Mouse (Mus musculus): ENCODE data around the gene Scn8a. TPM values are rescaled to one million over a fixed set of nuclear protein-coding genes. Genes with fewer than 3 reads are reported as not detected.

The Scn8a gene
- polyA plus RNA-seq, 1 experiment, result 0.06 TPM

GRCm38 (mm10) chr15:101001685-101002084 lies 132.0 kb downstream of the Scn8a start:
- H3K27ac ChIP-seq (ENCODE audit: insufficient read depth, low read depth, low read length), result no peak overlapping the region
- 44% methylated on average over 1 of the region's 1 CpGs for WGBS
- H3K4me1 ChIP-seq (ENCODE audit: control insufficient read depth, insufficient read depth, insufficient read length, low read length), result peaks cover 4% of the 10 kb centered on the region; the same call in 1 of the 2 replicates
- H3K27me3 ChIP-seq (ENCODE audit: control insufficient read depth, insufficient read depth, low read length), result no peaks in the 10 kb centered on the region
- no peaks in the 10 kb centered on the region for H3K36me3 ChIP-seq (ENCODE audit: control insufficient read depth, insufficient read depth, low read length)
- no peak for TF ChIP-seq CTCF (IDR thresholded peaks at IDR 0.05; ENCODE audit: extremely low read depth, insufficient read length, insufficient replicate concordance, low read depth, low read length)
- no peak for TF ChIP-seq POLR2A (IDR thresholded peaks at IDR 0.05; ENCODE audit: low read depth, low read length)
- H3K4me3 ChIP-seq (ENCODE audit: low read depth, low read length), result no peak overlapping the region

GRCm38 (mm10) chr15:101002466-101002865 lies 132.8 kb downstream of the Scn8a start:
- no peak overlapping the region for H3K27ac ChIP-seq (ENCODE audit: insufficient read depth, low read depth, low read length)
- no peak overlapping the region for H3K4me3 ChIP-seq (ENCODE audit: low read depth, low read length)
- H3K36me3 ChIP-seq (ENCODE audit: control insufficient read depth, insufficient read depth, low read length), result no peaks in the 10 kb centered on the region
- 90% methylated on average over 3 of the region's 3 CpGs for whole genome bisulfite sequencing
- H3K4me1 ChIP-seq (ENCODE audit: control insufficient read depth, insufficient read depth, insufficient read length, low read length), result peaks cover 9% of the 10 kb centered on the region; the same call in 1 of the 2 replicates
- no peak for TF ChIP-seq CTCF (IDR thresholded peaks at IDR 0.05; ENCODE audit: extremely low read depth, insufficient read length, insufficient replicate concordance, low read depth, low read length)
- no peak for TF ChIP-seq POLR2A (IDR thresholded peaks at IDR 0.05; ENCODE audit: low read depth, low read length)
- no peaks in the 10 kb centered on the region for H3K27me3 ChIP-seq (ENCODE audit: control insufficient read depth, insufficient read depth, low read length)

GRCm38 (mm10) chr15:101004538-101004937 lies 134.9 kb downstream of the Scn8a start:
- Histone ChIP-seq H3K4me1 (ENCODE audit: control insufficient read depth, insufficient read depth, insufficient read length, low read length) (peaks cover 9% of the 10 kb centered on the region; the same call in 1 of the 2 replicates), H3K36me3 (ENCODE audit: control insufficient read depth, insufficient read depth, low read length) (no peaks in the 10 kb centered on the region), H3K27me3 (ENCODE audit: control insufficient read depth, insufficient read depth, low read length) (no peaks in the 10 kb centered on the region), H3K4me3 (ENCODE audit: low read depth, low read length) (no peak overlapping the region), H3K27ac (ENCODE audit: insufficient read depth, low read depth, low read length) (no peak overlapping the region)
- WGBS, result 82% methylated on average over 3 of the region's 3 CpGs
- TF ChIP-seq CTCF (IDR thresholded peaks at IDR 0.05; ENCODE audit: extremely low read depth, insufficient read length, insufficient replicate concordance, low read depth, low read length), result no peak
- no peak for TF ChIP-seq POLR2A (IDR thresholded peaks at IDR 0.05; ENCODE audit: low read depth, low read length)

- Histone ChIP-seq H3K36me3 (ENCODE audit: control insufficient read depth, insufficient read depth, low read length) (no peaks in the 10 kb centered on the region), H3K27me3 (ENCODE audit: control insufficient read depth, insufficient read depth, low read length) (no peaks in the 10 kb centered on the region), H3K27ac (ENCODE audit: insufficient read depth, low read depth, low read length) (no peak overlapping the region), H3K4me1 (ENCODE audit: control insufficient read depth, insufficient read depth, insufficient read length, low read length) (peaks cover 9% of the 10 kb centered on the region; the same call in 1 of the 2 replicates), H3K4me3 (ENCODE audit: low read depth, low read length) (no peak overlapping the region)
- whole genome bisulfite sequencing, result 76% methylated on average over 8 of the region's 8 CpGs
- no peak for TF ChIP-seq CTCF (IDR thresholded peaks at IDR 0.05; ENCODE audit: extremely low read depth, insufficient read length, insufficient replicate concordance, low read depth, low read length)
- TF ChIP-seq POLR2A (IDR thresholded peaks at IDR 0.05; ENCODE audit: low read depth, low read length), result no peak
These were observed 136.1 kb downstream of the Scn8a start for GRCm38 (mm10) chr15:101005717-101006116.

GRCm38 (mm10) chr15:101006251-101007040 lies 136.8 kb downstream of the Scn8a start:
- Histone ChIP-seq H3K4me1 (ENCODE audit: control insufficient read depth, insufficient read depth, insufficient read length, low read length) (peaks cover 9% of the 10 kb centered on the region; the same call in 1 of the 2 replicates), H3K27ac (ENCODE audit: insufficient read depth, low read depth, low read length) (peak overlapping the region; percentile 76), H3K4me3 (ENCODE audit: low read depth, low read length) (peak overlapping the region; percentile 57), H3K27me3 (ENCODE audit: control insufficient read depth, insufficient read depth, low read length) (no peaks in the 10 kb centered on the region), H3K36me3 (ENCODE audit: control insufficient read depth, insufficient read depth, low read length) (no peaks in the 10 kb centered on the region)
- no peak for TF ChIP-seq POLR2A (IDR thresholded peaks at IDR 0.05; ENCODE audit: low read depth, low read length)
- no peak for TF ChIP-seq CTCF (IDR thresholded peaks at IDR 0.05; ENCODE audit: extremely low read depth, insufficient read length, insufficient replicate concordance, low read depth, low read length)
- WGBS, result 5% methylated on average over 15 of the region's 15 CpGs

GRCm38 (mm10) chr15:101007236-101007635 lies 137.6 kb downstream of the Scn8a start:
- H3K27ac ChIP-seq (ENCODE audit: insufficient read depth, low read depth, low read length), result no peak overlapping the region
- no peak for TF ChIP-seq POLR2A (IDR thresholded peaks at IDR 0.05; ENCODE audit: low read depth, low read length)
- TF ChIP-seq CTCF (IDR thresholded peaks at IDR 0.05; ENCODE audit: extremely low read depth, insufficient read length, insufficient replicate concordance, low read depth, low read length), result no peak
- H3K36me3 ChIP-seq (ENCODE audit: control insufficient read depth, insufficient read depth, low read length), result no peaks in the 10 kb centered on the region
- no peaks in the 10 kb centered on the region for H3K27me3 ChIP-seq (ENCODE audit: control insufficient read depth, insufficient read depth, low read length)
- no peak overlapping the region for H3K4me3 ChIP-seq (ENCODE audit: low read depth, low read length)
- peaks cover 9% of the 10 kb centered on the region; the same call in 1 of the 2 replicates for H3K4me1 ChIP-seq (ENCODE audit: control insufficient read depth, insufficient read depth, insufficient read length, low read length)
- 75% methylated on average over 7 of the region's 7 CpGs for WGBS

- no peak for TF ChIP-seq CTCF (IDR thresholded peaks at IDR 0.05; ENCODE audit: extremely low read depth, insufficient read length, insufficient replicate concordance, low read depth, low read length)
- no peak for TF ChIP-seq POLR2A (IDR thresholded peaks at IDR 0.05; ENCODE audit: low read depth, low read length)
- Histone ChIP-seq H3K4me3 (ENCODE audit: low read depth, low read length) (no peak overlapping the region), H3K27ac (ENCODE audit: insufficient read depth, low read depth, low read length) (no peak overlapping the region), H3K27me3 (ENCODE audit: control insufficient read depth, insufficient read depth, low read length) (no peaks in the 10 kb centered on the region), H3K36me3 (ENCODE audit: control insufficient read depth, insufficient read depth, low read length) (no peaks in the 10 kb centered on the region), H3K4me1 (ENCODE audit: control insufficient read depth, insufficient read depth, insufficient read length, low read length) (peaks cover 9% of the 10 kb centered on the region; the same call in 1 of the 2 replicates)
- 74% methylated on average over 14 of the region's 14 CpGs for WGBS
These were observed 138.8 kb downstream of the Scn8a start for GRCm38 (mm10) chr15:101008386-101009010.

Data from small intestine, adult 2 months (tissue).